Mouse (Mus musculus) left cerebral cortex, postnatal 14 days (tissue): Measurements from ENCODE around the gene Agap1. TPM values are rescaled to one million over a fixed set of nuclear protein-coding genes. Genes with fewer than 3 reads are reported as not detected.

ENCODE experiments used
- DNase-seq, 2 experiments: peaks; one replicate each; pipeline ENCODE4 v3.0.0; 2021 to 2022; ENCODE audit warnings: low spot score in 2 of 2, mixed read lengths in 1 of 2
- intact Hi-C: fragments of 180-260 bp; cut with DNase I; formaldehyde crosslinking; loops from one replicate; pipeline ENCODE4 v1.15.1; 2025
- total RNA-seq, 2 experiments: library from RNA; stranded (reverse); gene quantifications; 2 replicates each; pipeline ENCODE4 v1.2.3; 2021

Agap1 gene
- total RNA-seq, 2 experiments from 2014 or later = 246 to 257 TPM

DNA sequence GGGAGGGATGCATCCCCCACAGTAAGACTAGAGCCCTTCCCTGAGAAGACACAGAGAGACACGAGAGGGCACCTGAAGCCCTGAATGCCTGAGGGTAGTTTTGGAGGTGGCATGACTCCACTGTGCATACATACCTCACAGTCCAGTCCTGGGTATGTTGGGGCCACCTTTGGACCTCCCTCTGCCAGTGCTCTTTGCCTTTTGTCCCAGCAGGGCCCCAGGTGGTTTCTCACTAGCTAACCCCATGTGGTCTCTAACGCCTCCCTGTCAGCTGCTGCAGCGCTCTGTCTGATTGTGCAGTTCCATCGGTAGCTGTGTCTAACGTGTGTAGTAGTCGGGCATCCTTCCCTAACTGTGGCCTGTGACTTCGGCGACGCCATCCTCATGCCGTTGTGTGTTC, 172.3 kb downstream of the Agap1 start:
- no peak for DNase-seq
- intact Hi-C loops = loop anchor here (5.0 to 10.0 kb wide), 2 partner anchors 45 to 882 kb away; no protein-coding TSS in a partner anchor

DNA sequence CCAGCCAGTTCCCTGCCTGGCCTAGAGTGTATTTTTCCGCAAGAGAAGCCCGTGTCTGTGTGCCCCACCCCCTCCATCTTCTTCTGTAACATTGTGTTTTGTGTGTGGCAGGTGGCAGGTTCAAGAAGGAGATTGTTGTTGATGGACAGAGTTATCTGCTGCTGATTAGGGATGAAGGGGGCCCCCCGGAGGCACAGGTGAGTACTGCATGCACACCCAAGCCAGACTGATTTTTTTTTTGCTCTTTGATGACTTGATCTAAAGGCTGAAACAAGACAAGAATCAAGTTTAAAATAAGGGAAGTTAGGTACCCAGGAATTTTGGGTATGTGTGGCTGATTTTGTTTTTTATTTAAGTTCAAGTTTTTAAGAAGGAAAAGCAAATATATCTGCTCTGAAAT, 173.0 kb downstream of the Agap1 start:
- peak; percentile 47 to 60 for DNase-seq
- intact Hi-C loops = loop anchor here (5.0 to 10.0 kb wide), 2 partner anchors 45 to 883 kb away; no protein-coding TSS in a partner anchor

- no peak for DNase-seq
- intact Hi-C loops = loop anchor here (2.0 to 5.0 kb wide), 2 partner anchors 104 to 394 kb away; no protein-coding TSS in a partner anchor
Measured at GRCm38 (mm10) chr1:89630836-89631235, 176.2 kb downstream of the Agap1 start.

DNA sequence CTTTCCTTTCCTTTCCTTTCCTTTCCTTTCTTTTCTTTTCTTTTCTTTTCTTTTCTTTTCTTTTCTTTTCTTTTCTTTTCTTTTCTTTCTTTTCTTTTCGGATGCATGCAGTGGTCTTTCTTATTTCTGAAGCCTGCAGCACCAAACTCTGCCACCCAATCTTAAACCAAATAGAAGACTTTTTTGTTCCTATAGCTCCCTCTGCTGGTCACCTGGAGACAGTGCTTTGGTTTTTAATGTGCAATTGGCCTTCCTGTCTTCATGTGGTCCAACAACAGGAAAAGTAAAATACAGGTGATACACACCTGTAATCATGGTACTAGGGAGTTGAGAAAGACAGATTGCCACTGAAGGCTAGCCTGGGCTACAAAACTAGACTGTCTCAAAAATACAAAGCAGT, 177.1 kb downstream of the Agap1 start:
- DNase-seq = peak; percentile 52 to 67
- intact Hi-C loops = loop anchor here (2.0 to 5.0 kb wide), 2 partner anchors 105 to 394 kb away; no protein-coding TSS in a partner anchor

DNA sequence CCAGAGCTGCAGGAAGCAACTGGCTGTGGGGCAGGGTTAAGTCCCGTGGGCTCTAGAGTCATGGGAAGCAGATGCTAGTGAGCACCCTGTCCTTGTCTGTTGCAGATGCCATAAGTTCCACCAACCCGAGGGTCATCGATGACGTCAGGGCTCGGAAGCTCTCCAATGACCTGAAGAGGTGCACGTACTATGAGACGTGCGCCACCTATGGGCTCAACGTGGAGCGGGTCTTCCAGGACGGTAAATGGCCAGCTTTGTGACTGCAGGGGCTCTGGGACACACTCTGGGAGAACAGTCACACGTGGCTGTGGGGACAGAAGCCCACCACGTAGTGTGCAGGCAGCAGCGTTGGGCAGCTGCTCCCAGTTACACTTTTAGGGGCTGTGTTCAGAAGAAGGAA, 179.4 kb downstream of the Agap1 start:
- intact Hi-C loops = loop anchor here (5.0 kb wide), 1 partner anchor 397 kb away; no protein-coding TSS in a partner anchor
- no peak for DNase-seq

- intact Hi-C loops = no loop called here
- no peak for DNase-seq
Measured at GRCm38 (mm10) chr1:89635131-89635530, 180.5 kb downstream of the Agap1 start.

DNA sequence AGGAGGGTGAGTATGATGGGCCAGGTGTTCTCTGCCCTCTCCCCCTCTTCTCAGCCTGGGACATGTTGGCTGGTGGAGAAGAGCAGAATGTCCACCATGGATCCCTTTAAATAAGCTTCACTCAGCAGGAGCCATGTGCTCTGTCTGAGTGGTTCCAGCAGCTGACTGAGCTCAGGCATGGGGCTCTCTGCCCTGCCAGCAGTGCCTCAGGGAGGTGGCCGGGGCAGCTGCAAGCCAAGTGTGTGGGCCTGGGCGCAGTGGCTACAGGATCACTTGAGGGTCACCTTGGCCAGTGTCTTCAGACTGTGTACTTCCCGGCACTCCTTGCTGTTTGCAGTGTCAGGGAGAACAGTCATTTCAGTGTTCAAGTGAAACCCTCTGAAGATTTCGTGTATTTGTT, 183.1 kb downstream of the Agap1 start:
- intact Hi-C loops = no loop called here
- no peak for DNase-seq

GRCm38 (mm10) chr1:89643445-89644100, 189.0 kb downstream of the Agap1 start:
- intact Hi-C loops = no loop called here
- peak; percentile 62 to 69 for DNase-seq

DNA sequence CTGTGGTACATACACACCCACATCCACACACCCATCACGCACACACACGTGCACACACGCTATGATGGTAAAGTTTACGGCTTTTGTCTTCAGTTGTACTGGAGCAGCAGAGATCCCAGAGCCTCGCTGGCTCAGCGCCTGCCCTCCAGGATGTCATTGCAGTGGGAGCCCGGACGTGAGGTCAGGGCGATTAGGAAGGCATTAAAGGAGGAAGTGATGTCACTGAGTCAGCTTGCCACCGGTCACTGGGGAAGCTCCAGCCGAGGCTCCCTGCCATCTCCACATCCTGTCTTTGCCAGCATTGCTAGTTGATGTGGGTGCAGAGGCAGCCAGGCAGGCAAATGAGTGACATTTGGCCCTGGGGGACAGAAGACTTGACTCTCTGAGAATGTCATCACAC, 189.5 kb downstream of the Agap1 start:
- no peak for DNase-seq
- intact Hi-C loops = no loop called here

DNA sequence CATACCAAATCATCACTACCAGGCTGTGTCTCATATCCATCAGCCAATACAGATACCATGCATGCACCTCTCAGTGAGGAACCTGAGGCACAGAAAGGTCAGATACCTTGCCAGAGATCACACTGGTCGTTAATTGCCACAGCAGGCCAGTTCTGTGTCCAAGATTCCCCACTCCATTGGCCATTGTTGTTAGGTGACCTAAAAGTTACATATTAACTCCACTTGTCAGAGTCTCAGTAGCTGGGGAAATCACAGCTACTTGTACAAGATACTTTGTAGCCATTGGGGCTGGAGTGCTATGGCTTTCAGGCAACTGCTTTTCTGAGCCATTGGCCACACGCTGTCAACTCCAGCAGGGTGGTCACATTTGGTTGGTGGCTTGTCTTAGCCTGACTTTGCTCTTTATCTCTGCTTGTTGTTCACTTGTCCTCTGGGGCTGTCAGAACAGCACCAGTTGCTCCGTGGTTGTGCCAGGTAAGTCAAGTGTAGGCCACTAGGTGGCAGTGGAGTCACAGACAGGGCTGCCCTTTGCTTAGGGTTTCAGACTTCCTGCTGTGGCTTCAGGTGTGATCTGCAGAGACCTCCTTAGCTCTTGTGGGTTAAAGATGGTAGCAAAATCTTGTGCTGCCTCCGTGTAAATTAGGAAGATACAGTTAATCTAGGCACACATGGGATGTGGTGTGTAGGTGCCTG, 191.9 kb downstream of the Agap1 start:
- peak; percentile 76 to 77 for DNase-seq
- intact Hi-C loops = loop anchor here (1.0 kb wide), 1 partner anchor 297 kb away; no protein-coding TSS in a partner anchor

- intact Hi-C loops = no loop called here
- no peak for DNase-seq
Measured at GRCm38 (mm10) chr1:89647505-89647904, 192.9 kb downstream of the Agap1 start.

GRCm38 (mm10) chr1:89650557-89650956, 196.0 kb downstream of the Agap1 start:
- intact Hi-C loops = no loop called here
- DNase-seq = peak in 1 of 2 experiments; percentile 64

DNA sequence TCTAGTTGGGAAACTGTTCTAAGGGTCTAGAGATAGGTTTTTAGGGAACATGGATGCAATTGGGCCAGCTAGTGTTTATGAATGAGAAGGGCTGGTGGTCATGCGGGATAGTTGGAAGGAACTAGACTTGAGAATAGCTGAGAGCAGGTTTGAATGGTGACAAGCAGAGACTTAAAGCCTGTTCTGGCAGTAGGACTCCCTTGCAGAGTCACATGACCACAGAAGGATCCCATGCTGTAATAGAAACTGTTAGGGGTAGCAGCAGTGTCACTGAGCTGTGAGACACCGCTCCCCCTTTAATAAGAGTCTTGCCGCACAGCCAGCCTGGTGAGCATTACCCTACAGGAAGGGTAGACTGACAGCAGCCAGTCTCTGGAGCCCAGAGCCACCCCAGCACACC, 201.6 kb downstream of the Agap1 start:
- DNase-seq = no peak
- intact Hi-C loops = no loop called here

GRCm38 (mm10) chr1:89656643-89657321, 202.2 kb downstream of the Agap1 start:
- intact Hi-C loops = no loop called here
- DNase-seq = peak; percentile 44 to 63

GRCm38 (mm10) chr1:89660804-89661203, 206.2 kb downstream of the Agap1 start:
- no peak for DNase-seq
- intact Hi-C loops = loop anchor here (10.0 kb wide), 1 partner anchor 934 kb away; no protein-coding TSS in a partner anchor

DNA sequence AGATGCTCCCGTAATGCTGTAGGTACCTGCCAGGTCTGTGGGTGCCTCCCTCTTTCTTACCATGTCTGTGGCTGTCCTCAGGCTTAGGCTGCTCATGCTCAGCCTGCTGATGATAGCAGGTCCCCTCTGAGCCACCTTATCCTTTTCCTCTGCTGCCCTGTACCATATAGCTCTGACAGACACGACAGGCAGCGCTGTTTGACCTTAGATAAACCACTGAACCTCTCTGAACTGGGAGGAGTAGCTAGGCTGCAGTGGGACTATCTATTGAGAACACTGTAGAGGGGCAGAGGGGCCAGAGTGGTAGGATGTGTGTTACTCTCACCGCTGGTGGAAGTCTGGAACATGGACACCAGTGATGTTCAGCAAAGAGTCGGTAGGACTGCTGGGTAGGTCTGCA, 211.5 kb downstream of the Agap1 start:
- intact Hi-C loops = loop anchor here (5.0 to 10.0 kb wide), 2 partner anchors 276 to 929 kb away; no protein-coding TSS in a partner anchor

DNA sequence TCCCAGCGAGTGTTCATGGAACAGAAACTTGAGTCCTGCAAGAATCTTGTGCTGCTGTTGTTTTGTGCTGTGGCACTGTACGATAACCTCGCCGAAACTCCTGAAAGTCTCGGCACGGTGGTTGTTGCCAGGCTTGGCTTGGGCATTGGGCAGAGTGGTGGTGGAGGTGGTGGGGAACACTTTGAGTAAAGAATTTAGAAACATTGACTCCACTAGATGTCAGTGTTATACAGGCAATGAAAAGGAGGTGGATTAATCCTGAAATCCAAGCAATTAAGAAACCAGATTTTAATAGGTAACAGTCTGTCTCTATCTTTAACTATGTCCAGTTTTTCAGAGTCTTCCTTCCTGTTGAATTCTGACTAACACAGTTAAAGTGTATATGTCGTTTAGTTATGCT, 212.8 kb downstream of the Agap1 start:
- no peak for DNase-seq
- intact Hi-C loops = loop anchor here (5.0 to 10.0 kb wide), 2 partner anchors 275 to 927 kb away; no protein-coding TSS in a partner anchor

More for the DNA sequence above, 211.5 kb downstream of the Agap1 start:
- DNase-seq = no peak

GRCm38 (mm10) chr1:89668635-89669034, 214.0 kb downstream of the Agap1 start:
- no peak for DNase-seq
- intact Hi-C loops = loop anchor here (5.0 to 10.0 kb wide), 2 partner anchors 274 to 926 kb away; no protein-coding TSS in a partner anchor

GRCm38 (mm10) chr1:89671110-89671787, 216.6 kb downstream of the Agap1 start:
- peak in 1 of 2 experiments; percentile 31 for DNase-seq
- intact Hi-C loops = no loop called here
